Mouse (Mus musculus): ENCODE measurements around the gene Gm13769. TPM values are rescaled to one million over a fixed set of nuclear protein-coding genes. Genes with fewer than 3 reads are reported as not detected.
"Not testable (repeated sequence)": the region's sequence is repeated elsewhere in the genome, so short reads cannot be mapped to it uniquely, and the experiment has no call there.

Gm13769 gene
- total RNA-seq (2014; fragmentation: Nextera tagmentation) (not detected in 2 replicates), total RNA-seq (2017) (not detected in 2 replicates)

GRCm38 (mm10) chr2:90321900-90322299 lies at the start of gene Gm13769:
Gene Gm13769 (plus strand): TSS chr2:90322200.
- not testable (repeated sequence) for ATAC-seq (replicated peaks; ENCODE audit: poor library complexity, severe bottlenecking)

DNA sequence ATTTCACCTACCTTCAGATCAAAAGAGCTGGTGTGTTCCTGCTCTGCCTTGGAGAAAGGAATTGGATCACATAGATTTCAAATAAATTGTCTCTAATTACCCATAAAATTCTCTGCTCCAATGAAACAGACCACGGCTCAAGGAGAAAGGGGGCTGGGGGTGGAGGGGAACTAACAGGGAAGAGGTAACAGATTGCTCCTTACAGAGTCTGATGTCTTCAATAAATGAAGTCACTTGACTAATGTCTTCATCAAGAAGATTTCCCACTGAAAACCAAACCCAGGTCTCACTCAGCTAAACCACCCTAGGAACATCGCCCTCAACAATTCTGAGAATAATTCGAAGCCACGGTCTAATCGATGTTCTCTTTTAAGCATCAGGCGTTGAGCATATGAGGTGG lies 29.3 kb upstream of the Gm13769 start, which contains the start of gene Olfr1272:
Gene Olfr1272, minus strand, starts transcription at position 101 of the 400 bp plus-strand sequence.
- no peak for ATAC-seq (replicated peaks; ENCODE audit: poor library complexity, severe bottlenecking)

DNA sequence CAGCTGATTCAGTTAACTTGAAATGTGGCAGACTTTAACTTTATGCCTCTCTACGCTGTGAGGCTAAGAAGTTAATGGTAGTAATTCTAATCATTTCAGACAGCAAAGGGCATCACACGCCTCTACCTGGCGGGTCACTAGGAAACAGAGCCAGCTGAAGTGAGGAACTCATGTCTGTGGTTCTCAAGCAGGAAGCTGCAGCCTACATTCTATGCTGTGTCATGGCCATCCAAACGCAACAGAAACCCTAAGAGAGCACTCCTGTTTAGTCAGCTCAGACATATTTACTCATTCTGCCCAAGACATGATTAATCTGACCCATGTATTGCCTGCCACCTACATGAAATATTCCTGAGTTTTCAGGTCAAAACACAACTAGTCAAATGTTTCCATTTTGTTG lies 24.7 kb downstream of the Gm13769 start:
- not testable (repeated sequence) for ATAC-seq (replicated peaks; ENCODE audit: poor library complexity, severe bottlenecking)

GRCm38 (mm10) chr2:90351047-90351446 lies 29.0 kb downstream of the Gm13769 start:
- not testable (repeated sequence) for ATAC-seq (replicated peaks; ENCODE audit: poor library complexity, severe bottlenecking)

GRCm38 (mm10) chr2:90351540-90351939 lies 29.5 kb downstream of the Gm13769 start:
- peak; percentile 91 for ATAC-seq (replicated peaks; ENCODE audit: poor library complexity, severe bottlenecking)

DNA sequence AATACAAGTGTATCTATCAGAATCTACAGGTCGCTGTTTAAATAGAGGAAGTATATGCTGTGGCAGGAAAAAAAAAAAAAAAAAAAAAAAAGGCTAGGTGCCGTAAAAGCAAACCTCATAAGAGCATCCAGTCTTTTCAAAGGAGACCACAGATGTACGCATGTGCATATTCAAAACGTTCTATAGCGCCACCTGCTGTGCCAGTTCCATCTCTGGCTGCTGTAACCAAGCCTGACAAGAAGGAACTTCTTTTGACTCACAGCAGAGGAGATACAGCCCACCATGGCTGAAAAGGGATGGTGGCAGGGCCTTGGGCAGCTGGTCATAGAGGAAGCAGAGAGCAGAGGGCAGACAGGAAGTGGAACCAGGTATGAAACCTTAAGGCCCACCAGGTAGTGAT lies 37.2 kb downstream of the Gm13769 start:
- peak; percentile 95 for ATAC-seq (replicated peaks; ENCODE audit: poor library complexity, severe bottlenecking)

DNA sequence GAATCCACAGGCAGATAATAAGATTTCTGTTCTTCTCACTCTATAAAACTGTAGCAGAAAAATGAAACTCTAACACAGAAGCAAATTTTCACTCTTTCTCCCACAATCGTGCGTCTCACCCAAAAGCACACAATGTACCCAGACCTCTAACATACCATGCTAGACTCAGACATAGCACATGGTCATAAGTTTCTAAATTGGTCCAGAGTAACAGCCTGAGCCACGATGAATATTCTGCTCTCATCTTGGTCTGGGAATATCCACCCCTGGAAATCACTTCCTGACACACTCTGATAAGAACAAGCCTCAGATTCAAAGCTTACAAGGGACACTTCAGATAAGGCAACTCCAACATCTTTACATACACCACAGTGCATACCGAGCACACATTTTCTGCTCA lies 38.2 kb downstream of the Gm13769 start:
- not testable (repeated sequence) for ATAC-seq (replicated peaks; ENCODE audit: poor library complexity, severe bottlenecking)

Other genes with a start within 250 kb of the Gm13769 start
- not detected in 2 replicates for gene Olfr1269, start 200.8 kb upstream of the Gm13769 start, total RNA-seq (2014; fragmentation: Nextera tagmentation)
- not detected in 2 replicates for gene Olfr1269, start 200.8 kb upstream of the Gm13769 start, total RNA-seq (2017)
- not detected in 2 replicates for gene Olfr32, start 179.9 kb upstream of the Gm13769 start, total RNA-seq (2014; fragmentation: Nextera tagmentation)
- not detected in 2 replicates for gene Olfr32, start 179.9 kb upstream of the Gm13769 start, total RNA-seq (2017)
- gene Olfr1270, start 169.1 kb upstream of the Gm13769 start, total RNA-seq (2014; fragmentation: Nextera tagmentation), result not detected in 2 replicates
- not detected in 2 replicates for gene Olfr1270, start 169.1 kb upstream of the Gm13769 start, total RNA-seq (2017)
- gene Olfr1506, start 97.7 kb upstream of the Gm13769 start, total RNA-seq (2014; fragmentation: Nextera tagmentation), result not detected in 2 replicates
- gene Olfr1506, start 97.7 kb upstream of the Gm13769 start, total RNA-seq (2017), result not detected in 2 replicates
- not detected in 2 replicates for gene Olfr142, start 64.6 kb upstream of the Gm13769 start, total RNA-seq (2014; fragmentation: Nextera tagmentation)
- not detected in 2 replicates for gene Olfr142, start 64.6 kb upstream of the Gm13769 start, total RNA-seq (2017)
- not detected in 2 replicates for gene Olfr1271, start 51.2 kb upstream of the Gm13769 start, total RNA-seq (2014; fragmentation: Nextera tagmentation)
- not detected in 2 replicates for gene Olfr1271, start 51.2 kb upstream of the Gm13769 start, total RNA-seq (2017)
- gene Olfr1272, start 29.4 kb upstream of the Gm13769 start, total RNA-seq (2014; fragmentation: Nextera tagmentation), result not detected in 2 replicates
- not detected in 2 replicates for gene Olfr1272, start 29.4 kb upstream of the Gm13769 start, total RNA-seq (2017)
- not detected in 2 replicates for gene Olfr1274-ps, start 76.5 kb downstream of the Gm13769 start, total RNA-seq (2014; fragmentation: Nextera tagmentation)
- not detected in 2 replicates for gene Olfr1274-ps, start 76.5 kb downstream of the Gm13769 start, total RNA-seq (2017)

All from granulocyte monocyte progenitor cell, adult 5-6 weeks (primary cell).